Mouse (Mus musculus) 3134 (cell line): ENCODE results near the gene Klhdc8b.

ENCODE experiments used
- DNase-seq: peaks from one replicate; pipeline ENCODE4 v3.0.0-alpha.2; 2011; ENCODE audit warnings: low spot score; ENCODE audit not compliant: insufficient read length; ENCODE audit errors: extremely low read depth

Klhdc8b gene

GRCm38 (mm10) chr9:108452291-108452906 is 9.0 kb downstream of the Klhdc8b start:
- DNase-seq: no peak

- no peak for DNase-seq
Observed at GRCm38 (mm10) chr9:108451519-108452160, 9.7 kb downstream of the Klhdc8b start.

- DNase-seq: no peak
Observed at GRCm38 (mm10) chr9:108451170-108451493, 10.2 kb downstream of the Klhdc8b start.

- no peak for DNase-seq
Observed at GRCm38 (mm10) chr9:108450292-108451169, 10.8 kb downstream of the Klhdc8b start.

- DNase-seq: no peak
Observed at GRCm38 (mm10) chr9:108449860-108450259, 11.5 kb downstream of the Klhdc8b start.

GRCm38 (mm10) chr9:108445125-108445524 is 16.3 kb downstream of the Klhdc8b start:
- no peak for DNase-seq

GRCm38 (mm10) chr9:108441236-108441919 is 20.0 kb downstream of the Klhdc8b start:
- no peak for DNase-seq

GRCm38 (mm10) chr9:108440485-108440884 is 20.9 kb downstream of the Klhdc8b start:
- no peak for DNase-seq

- DNase-seq: no peak
Observed at GRCm38 (mm10) chr9:108439176-108439575, 22.2 kb downstream of the Klhdc8b start.

- DNase-seq: no peak
Observed at GRCm38 (mm10) chr9:108436182-108436581, 25.2 kb downstream of the Klhdc8b start, which contains the start of gene BC048562. Gene BC048562, plus strand, starts transcription at chr9:108436482.

GRCm38 (mm10) chr9:108431431-108432067 is 29.8 kb downstream of the Klhdc8b start:
- no peak for DNase-seq

GRCm38 (mm10) chr9:108428384-108428783 is 33.0 kb downstream of the Klhdc8b start, which contains the start of gene Ccdc36:
Gene Ccdc36, minus strand, starts transcription at chr9:108428484.
- DNase-seq: no peak

GRCm38 (mm10) chr9:108412221-108412620 is 49.2 kb downstream of the Klhdc8b start:
- DNase-seq: no peak

- no peak for DNase-seq
Observed at GRCm38 (mm10) chr9:108411381-108411942, 49.9 kb downstream of the Klhdc8b start.

GRCm38 (mm10) chr9:108409535-108409934 is 51.8 kb downstream of the Klhdc8b start:
- no peak for DNase-seq

GRCm38 (mm10) chr9:108404451-108404850 is 56.9 kb downstream of the Klhdc8b start:
- DNase-seq: no peak

GRCm38 (mm10) chr9:108403081-108403480 is 58.3 kb downstream of the Klhdc8b start:
- DNase-seq: no peak

GRCm38 (mm10) chr9:108401186-108401960 is 60.0 kb downstream of the Klhdc8b start:
- no peak for DNase-seq

- no peak for DNase-seq
Observed at GRCm38 (mm10) chr9:108398324-108398723, 63.1 kb downstream of the Klhdc8b start.
